Mouse (Mus musculus): ENCODE data around the gene Sema6d. TPM values are rescaled to one million over a fixed set of nuclear protein-coding genes. Genes with fewer than 3 reads are reported as not detected.

The Sema6d gene
- polyA plus RNA-seq, 1 experiment, result not detected

GRCm38 (mm10) chr2:124397304-124397703, 307.5 kb downstream of the Sema6d start:
- Histone ChIP-seq H3K4me1 (ENCODE audit: control insufficient read depth, insufficient read depth, low read length) (no peaks in the 10 kb centered on the region), H3K4me3 (ENCODE audit: insufficient read depth, low read depth, low read length) (no peak overlapping the region), H3K27ac (ENCODE audit: insufficient read depth, low read depth, low read length) (no peak overlapping the region)
- no peak for TF ChIP-seq POLR2A (IDR thresholded peaks at IDR 0.05; ENCODE audit: insufficient read depth, low read depth, low read length)
- no peak for TF ChIP-seq CTCF (IDR thresholded peaks at IDR 0.05; ENCODE audit: insufficient read depth, low read depth, low read length)
- 97% methylated on average over 5 of the region's 5 CpGs for WGBS

- TF ChIP-seq POLR2A (IDR thresholded peaks at IDR 0.05; ENCODE audit: insufficient read depth, low read depth, low read length) (no peak), CTCF (IDR thresholded peaks at IDR 0.05; ENCODE audit: insufficient read depth, low read depth, low read length) (no peak)
- over 99% methylated on average over 2 of the region's 2 CpGs for WGBS
- no peaks in the 10 kb centered on the region for H3K4me1 ChIP-seq (ENCODE audit: control insufficient read depth, insufficient read depth, low read length)
- H3K4me3 ChIP-seq (ENCODE audit: insufficient read depth, low read depth, low read length), result no peak overlapping the region
- H3K27ac ChIP-seq (ENCODE audit: insufficient read depth, low read depth, low read length), result no peak overlapping the region
Measured at GRCm38 (mm10) chr2:124399611-124400010, 309.8 kb downstream of the Sema6d start.

GRCm38 (mm10) chr2:124401727-124402380, 312.1 kb downstream of the Sema6d start:
- Histone ChIP-seq H3K27ac (ENCODE audit: insufficient read depth, low read depth, low read length) (no peak overlapping the region), H3K4me1 (ENCODE audit: control insufficient read depth, insufficient read depth, low read length) (no peaks in the 10 kb centered on the region; the same call in 1 of the 2 replicates)
- WGBS, result 53% methylated on average over 6 of the region's 6 CpGs

GRCm38 (mm10) chr2:124403571-124403970, 313.8 kb downstream of the Sema6d start:
- H3K4me3 ChIP-seq (ENCODE audit: insufficient read depth, low read depth, low read length), result no peak overlapping the region
- H3K4me1 ChIP-seq (ENCODE audit: control insufficient read depth, insufficient read depth, low read length), result no peaks in the 10 kb centered on the region; the same call in 1 of the 2 replicates
- H3K27ac ChIP-seq (ENCODE audit: insufficient read depth, low read depth, low read length), result no peak overlapping the region
- TF ChIP-seq POLR2A (IDR thresholded peaks at IDR 0.05; ENCODE audit: insufficient read depth, low read depth, low read length) (no peak), CTCF (IDR thresholded peaks at IDR 0.05; ENCODE audit: insufficient read depth, low read depth, low read length) (no peak)
- 84% methylated on average over 8 of the region's 8 CpGs for WGBS

More at GRCm38 (mm10) chr2:124401727-124402380, 312.1 kb downstream of the Sema6d start:
- H3K4me3 ChIP-seq (ENCODE audit: insufficient read depth, low read depth, low read length), result no peak overlapping the region
- no peak for TF ChIP-seq POLR2A (IDR thresholded peaks at IDR 0.05; ENCODE audit: insufficient read depth, low read depth, low read length)
- TF ChIP-seq CTCF (IDR thresholded peaks at IDR 0.05; ENCODE audit: insufficient read depth, low read depth, low read length), result no peak

- Histone ChIP-seq H3K4me3 (ENCODE audit: insufficient read depth, low read depth, low read length) (no peak overlapping the region), H3K27ac (ENCODE audit: insufficient read depth, low read depth, low read length) (no peak overlapping the region), H3K4me1 (ENCODE audit: control insufficient read depth, insufficient read depth, low read length) (no peaks in the 10 kb centered on the region; the same call in 1 of the 2 replicates)
- TF ChIP-seq CTCF (IDR thresholded peaks at IDR 0.05; ENCODE audit: insufficient read depth, low read depth, low read length) (no peak), POLR2A (IDR thresholded peaks at IDR 0.05; ENCODE audit: insufficient read depth, low read depth, low read length) (no peak)
- WGBS, result 49% methylated on average over 6 of the region's 6 CpGs
Measured at GRCm38 (mm10) chr2:124403981-124404380, 314.2 kb downstream of the Sema6d start.

GRCm38 (mm10) chr2:124404631-124405562, 315.1 kb downstream of the Sema6d start:
- Histone ChIP-seq H3K4me3 (ENCODE audit: insufficient read depth, low read depth, low read length) (no peak overlapping the region), H3K4me1 (ENCODE audit: control insufficient read depth, insufficient read depth, low read length) (no peaks in the 10 kb centered on the region; the same call in 1 of the 2 replicates), H3K27ac (ENCODE audit: insufficient read depth, low read depth, low read length) (no peak overlapping the region)
- WGBS, result 82% methylated on average over 6 of the region's 6 CpGs
- no peak for TF ChIP-seq CTCF (IDR thresholded peaks at IDR 0.05; ENCODE audit: insufficient read depth, low read depth, low read length)
- TF ChIP-seq POLR2A (IDR thresholded peaks at IDR 0.05; ENCODE audit: insufficient read depth, low read depth, low read length), result no peak

GRCm38 (mm10) chr2:124408956-124409355, 319.2 kb downstream of the Sema6d start:
- whole genome bisulfite sequencing, result 100% methylated on average over 1 of the region's 1 CpGs
- H3K27ac ChIP-seq (ENCODE audit: insufficient read depth, low read depth, low read length), result no peak overlapping the region
- H3K4me1 ChIP-seq (ENCODE audit: control insufficient read depth, insufficient read depth, low read length), result no peaks in the 10 kb centered on the region; the same call in 1 of the 2 replicates
- no peak for TF ChIP-seq CTCF (IDR thresholded peaks at IDR 0.05; ENCODE audit: insufficient read depth, low read depth, low read length)
- no peak overlapping the region for H3K4me3 ChIP-seq (ENCODE audit: insufficient read depth, low read depth, low read length)

GRCm38 (mm10) chr2:124416730-124417129, 327.0 kb downstream of the Sema6d start:
- WGBS, result 90% methylated on average over 3 of the region's 3 CpGs
- no peak overlapping the region for H3K27ac ChIP-seq (ENCODE audit: insufficient read depth, low read depth, low read length)
- no peak overlapping the region for H3K4me3 ChIP-seq (ENCODE audit: insufficient read depth, low read depth, low read length)

GRCm38 (mm10) chr2:124418319-124418718, 328.6 kb downstream of the Sema6d start:
- Histone ChIP-seq H3K4me3 (ENCODE audit: insufficient read depth, low read depth, low read length) (no peak overlapping the region), H3K27ac (ENCODE audit: insufficient read depth, low read depth, low read length) (no peak overlapping the region), H3K4me1 (ENCODE audit: control insufficient read depth, insufficient read depth, low read length) (no peaks in the 10 kb centered on the region)
- TF ChIP-seq CTCF (IDR thresholded peaks at IDR 0.05; ENCODE audit: insufficient read depth, low read depth, low read length), result no peak
- no peak for TF ChIP-seq POLR2A (IDR thresholded peaks at IDR 0.05; ENCODE audit: insufficient read depth, low read depth, low read length)
- WGBS, result 96% methylated on average over 2 of the region's 2 CpGs

More at GRCm38 (mm10) chr2:124416730-124417129, 327.0 kb downstream of the Sema6d start:
- no peaks in the 10 kb centered on the region for H3K4me1 ChIP-seq (ENCODE audit: control insufficient read depth, insufficient read depth, low read length)
- TF ChIP-seq CTCF (IDR thresholded peaks at IDR 0.05; ENCODE audit: insufficient read depth, low read depth, low read length) (no peak), POLR2A (IDR thresholded peaks at IDR 0.05; ENCODE audit: insufficient read depth, low read depth, low read length) (no peak)

Data from olfactory bulb, adult 2 months (tissue).